Mouse (Mus musculus): ENCODE results near the gene Klhl12. TPM values are rescaled to one million over a fixed set of nuclear protein-coding genes. Genes with fewer than 3 reads are reported as not detected.

Klhl12 gene
- polyA plus RNA-seq, 1 experiment: 6.5 TPM

DNA sequence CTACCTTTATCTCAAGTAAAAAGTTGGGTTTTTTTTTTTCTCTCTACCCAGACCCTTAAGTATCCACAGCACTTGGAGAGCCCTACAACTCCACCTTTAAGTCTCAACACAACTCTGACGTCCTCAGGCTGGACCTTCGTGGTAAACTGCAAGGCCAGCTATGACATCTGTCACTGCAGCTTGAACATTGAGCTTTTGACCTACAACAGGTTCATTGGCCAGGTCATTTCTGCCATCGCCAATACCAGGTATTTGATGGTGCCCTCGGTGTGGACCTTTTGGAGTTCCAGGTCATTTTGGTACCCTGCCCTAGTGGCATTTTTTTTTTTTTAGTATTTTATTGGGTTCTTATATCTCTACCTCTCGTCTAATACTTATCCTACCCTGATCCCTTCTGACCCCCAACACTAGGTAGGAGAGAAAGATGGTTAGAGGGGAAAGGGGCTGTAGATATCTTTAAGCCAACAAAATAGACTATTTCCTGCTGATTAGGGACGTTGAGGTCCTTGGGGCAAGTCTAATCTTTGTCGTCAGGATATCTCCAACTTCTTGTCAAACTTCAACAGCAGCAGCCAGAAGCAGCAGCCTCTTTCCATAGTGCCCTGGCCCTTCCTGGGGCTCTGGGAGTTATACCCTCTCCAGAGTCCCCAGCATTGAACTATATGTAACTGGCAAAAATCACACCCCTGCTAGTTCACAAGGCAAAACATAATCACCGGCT lies 64.8 kb downstream of the Klhl12 start:
- Histone ChIP-seq H3K27me3 (ENCODE audit: control insufficient read depth, insufficient read depth, insufficient read length) (no peaks in the 10 kb centered on the region), H3K36me3 (ENCODE audit: control insufficient read depth, insufficient read depth) (no peaks in the 10 kb centered on the region), H3K79me3 (ENCODE audit: low read depth) (no peaks in the 10 kb centered on the region), H3ac (ENCODE audit: control insufficient read depth, insufficient read length, low read depth) (no peak overlapping the region), H3K4me3 (ENCODE audit: insufficient read depth, poor library complexity, severe bottlenecking) (no peak overlapping the region), H3K79me2 (ENCODE audit: control insufficient read depth, insufficient read depth) (no peaks in the 10 kb centered on the region)
- TF ChIP-seq CTCF (IDR thresholded peaks at IDR 0.05; ENCODE audit: control insufficient read depth, insufficient read depth, insufficient read length): no peak
- no peak for TF ChIP-seq FOSL1 (IDR thresholded peaks at IDR 0.05; ENCODE audit: insufficient read depth, low read length, poor library complexity, severe bottlenecking)
- TF ChIP-seq MYOD1 (IDR thresholded peaks at IDR 0.05; ENCODE audit: control insufficient read depth, insufficient read length, low read depth): no peak
- no peak for TF ChIP-seq MYOG (IDR thresholded peaks at IDR 0.05; ENCODE audit: control insufficient read depth, extremely low read depth, insufficient read length)
- no peak for TF ChIP-seq USF1 (IDR thresholded peaks at IDR 0.05; ENCODE audit: low read depth)
- TF ChIP-seq MAX (IDR thresholded peaks at IDR 0.05): no peak
- no peak for TF ChIP-seq CEBPB (IDR thresholded peaks at IDR 0.05; ENCODE audit: low read depth)

DNA sequence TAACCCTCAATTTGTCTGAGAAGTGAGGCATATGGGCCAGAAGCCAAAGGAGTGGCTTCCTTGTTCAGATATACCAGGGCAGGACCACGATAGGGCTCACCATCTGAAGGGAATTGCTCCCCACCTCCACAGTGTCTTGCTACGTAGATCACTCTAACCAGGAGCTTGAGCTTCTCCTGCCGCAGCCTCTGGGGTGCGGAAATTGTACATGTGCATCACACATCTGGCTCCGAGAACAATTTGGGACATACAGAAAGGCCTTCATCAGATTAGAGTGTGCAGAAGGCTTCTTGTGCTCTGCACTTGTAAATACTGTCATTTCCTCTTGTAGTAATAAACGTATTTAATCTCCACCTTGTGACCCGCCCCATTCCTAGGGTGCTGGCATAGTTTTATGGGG lies 65.8 kb downstream of the Klhl12 start:
- no peaks in the 10 kb centered on the region for H3K79me2 ChIP-seq (ENCODE audit: control insufficient read depth, insufficient read depth)
- H3K79me3 ChIP-seq (ENCODE audit: low read depth): no peaks in the 10 kb centered on the region
- TF ChIP-seq USF1 (IDR thresholded peaks at IDR 0.05; ENCODE audit: low read depth): no peak
- no peak for TF ChIP-seq CEBPB (IDR thresholded peaks at IDR 0.05; ENCODE audit: low read depth)
- no peak for TF ChIP-seq MYOD1 (IDR thresholded peaks at IDR 0.05; ENCODE audit: control insufficient read depth, insufficient read length, low read depth)
- no peak for TF ChIP-seq FOSL1 (IDR thresholded peaks at IDR 0.05; ENCODE audit: insufficient read depth, low read length, poor library complexity, severe bottlenecking)
- TF ChIP-seq CTCF (IDR thresholded peaks at IDR 0.05; ENCODE audit: control insufficient read depth, insufficient read depth, insufficient read length): no peak
- no peak for TF ChIP-seq MAX (IDR thresholded peaks at IDR 0.05)
- TF ChIP-seq MYOG (IDR thresholded peaks at IDR 0.05; ENCODE audit: control insufficient read depth, extremely low read depth, insufficient read length): no peak
- no peak overlapping the region for H3K4me3 ChIP-seq (ENCODE audit: insufficient read depth, poor library complexity, severe bottlenecking)
- H3K36me3 ChIP-seq (ENCODE audit: control insufficient read depth, insufficient read depth): no peaks in the 10 kb centered on the region
- H3K27me3 ChIP-seq (ENCODE audit: control insufficient read depth, insufficient read depth, insufficient read length): no peaks in the 10 kb centered on the region
- no peak overlapping the region for H3ac ChIP-seq (ENCODE audit: control insufficient read depth, insufficient read length, low read depth)

DNA sequence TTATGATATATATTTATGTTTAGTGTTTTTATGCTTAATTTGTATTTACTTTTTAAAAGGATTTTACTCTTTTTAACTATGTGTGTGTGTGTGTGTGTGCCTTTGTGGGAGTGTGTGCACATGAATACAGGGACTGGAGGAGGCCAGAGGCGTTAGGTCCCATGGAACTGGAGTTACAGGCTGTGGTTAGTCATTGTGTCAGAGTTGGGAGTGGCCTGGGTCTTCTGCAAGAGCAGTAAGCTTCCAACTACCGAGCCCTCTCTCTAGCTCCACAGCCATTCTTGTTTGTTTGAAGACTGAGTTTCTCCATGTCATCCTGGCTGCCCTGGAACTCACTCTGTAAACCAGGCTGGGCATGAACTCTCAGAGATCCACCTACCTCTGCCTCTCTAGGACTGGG lies 67.0 kb downstream of the Klhl12 start:
- TF ChIP-seq CEBPB (IDR thresholded peaks at IDR 0.05; ENCODE audit: low read depth) (no peak), MYOG (IDR thresholded peaks at IDR 0.05; ENCODE audit: control insufficient read depth, extremely low read depth, insufficient read length) (no peak), CTCF (IDR thresholded peaks at IDR 0.05; ENCODE audit: control insufficient read depth, insufficient read depth, insufficient read length) (no peak), MYOD1 (IDR thresholded peaks at IDR 0.05; ENCODE audit: control insufficient read depth, insufficient read length, low read depth) (no peak), USF1 (IDR thresholded peaks at IDR 0.05; ENCODE audit: low read depth) (no peak), MAX (IDR thresholded peaks at IDR 0.05) (no peak), FOSL1 (IDR thresholded peaks at IDR 0.05; ENCODE audit: insufficient read depth, low read length, poor library complexity, severe bottlenecking) (no peak)
- no peak overlapping the region for H3ac ChIP-seq (ENCODE audit: control insufficient read depth, insufficient read length, low read depth)
- H3K36me3 ChIP-seq (ENCODE audit: control insufficient read depth, insufficient read depth): no peaks in the 10 kb centered on the region
- H3K4me3 ChIP-seq (ENCODE audit: insufficient read depth, poor library complexity, severe bottlenecking): no peak overlapping the region
- no peaks in the 10 kb centered on the region for H3K27me3 ChIP-seq (ENCODE audit: control insufficient read depth, insufficient read depth, insufficient read length)
- H3K79me3 ChIP-seq (ENCODE audit: low read depth): no peaks in the 10 kb centered on the region
- H3K79me2 ChIP-seq (ENCODE audit: control insufficient read depth, insufficient read depth): no peaks in the 10 kb centered on the region

DNA sequence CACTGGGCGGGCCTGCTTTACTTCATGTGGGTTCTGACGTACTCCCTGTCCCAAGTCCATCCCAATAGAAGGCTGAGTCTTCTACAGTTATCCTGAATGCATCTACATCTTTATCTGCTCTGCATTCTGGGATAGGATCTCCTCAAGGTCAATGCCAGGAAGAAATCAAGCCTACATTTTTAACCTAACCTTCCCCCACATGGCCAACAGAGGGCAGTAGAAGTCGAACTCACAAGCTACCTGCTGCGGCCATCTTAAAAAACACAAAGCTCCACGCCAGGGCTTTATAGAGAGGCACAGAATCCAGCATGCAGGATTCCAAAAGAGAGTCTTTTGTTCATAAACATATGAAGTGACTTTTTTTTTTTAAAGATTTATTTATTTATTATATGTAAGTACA lies 69.1 kb downstream of the Klhl12 start:
- H3K27me3 ChIP-seq (ENCODE audit: control insufficient read depth, insufficient read depth, insufficient read length): no peaks in the 10 kb centered on the region
- H3K36me3 ChIP-seq (ENCODE audit: control insufficient read depth, insufficient read depth): no peaks in the 10 kb centered on the region
- H3ac ChIP-seq (ENCODE audit: control insufficient read depth, insufficient read length, low read depth): no peak overlapping the region
- H3K4me3 ChIP-seq (ENCODE audit: insufficient read depth, poor library complexity, severe bottlenecking): no peak overlapping the region
- no peaks in the 10 kb centered on the region for H3K79me3 ChIP-seq (ENCODE audit: low read depth)
- no peaks in the 10 kb centered on the region for H3K79me2 ChIP-seq (ENCODE audit: control insufficient read depth, insufficient read depth)
- TF ChIP-seq CEBPB (IDR thresholded peaks at IDR 0.05; ENCODE audit: low read depth): no peak
- TF ChIP-seq CTCF (IDR thresholded peaks at IDR 0.05; ENCODE audit: control insufficient read depth, insufficient read depth, insufficient read length): no peak
- no peak for TF ChIP-seq MAX (IDR thresholded peaks at IDR 0.05)
- TF ChIP-seq MYOG (IDR thresholded peaks at IDR 0.05; ENCODE audit: control insufficient read depth, extremely low read depth, insufficient read length): no peak
- TF ChIP-seq MYOD1 (IDR thresholded peaks at IDR 0.05; ENCODE audit: control insufficient read depth, insufficient read length, low read depth): no peak
- no peak for TF ChIP-seq USF1 (IDR thresholded peaks at IDR 0.05; ENCODE audit: low read depth)
- no peak for TF ChIP-seq FOSL1 (IDR thresholded peaks at IDR 0.05; ENCODE audit: insufficient read depth, low read length, poor library complexity, severe bottlenecking)

DNA sequence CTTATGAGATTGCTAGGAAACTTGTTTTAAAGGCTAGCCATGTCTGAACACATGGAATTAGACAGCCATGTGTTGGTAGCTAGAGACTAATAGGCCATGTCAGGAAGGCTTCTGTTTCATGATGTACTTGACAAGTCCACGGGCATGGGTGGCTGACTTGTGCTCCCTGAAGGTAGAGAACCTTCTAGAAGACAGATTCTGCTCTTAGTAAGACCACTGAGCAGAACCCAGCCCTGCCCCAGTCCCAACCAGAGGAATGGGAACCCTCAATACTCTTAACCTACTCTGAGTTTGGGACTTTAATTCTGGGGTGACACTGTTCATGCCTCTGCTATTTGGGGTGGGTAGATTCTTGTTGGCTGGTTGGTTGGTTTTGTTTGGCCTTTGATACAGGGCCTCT lies 69.7 kb downstream of the Klhl12 start:
- Histone ChIP-seq H3K79me3 (ENCODE audit: low read depth) (no peaks in the 10 kb centered on the region), H3ac (ENCODE audit: control insufficient read depth, insufficient read length, low read depth) (no peak overlapping the region), H3K36me3 (ENCODE audit: control insufficient read depth, insufficient read depth) (no peaks in the 10 kb centered on the region), H3K79me2 (ENCODE audit: control insufficient read depth, insufficient read depth) (no peaks in the 10 kb centered on the region), H3K4me3 (ENCODE audit: insufficient read depth, poor library complexity, severe bottlenecking) (no peak overlapping the region), H3K27me3 (ENCODE audit: control insufficient read depth, insufficient read depth, insufficient read length) (no peaks in the 10 kb centered on the region)
- TF ChIP-seq CEBPB (IDR thresholded peaks at IDR 0.05; ENCODE audit: low read depth) (no peak), FOSL1 (IDR thresholded peaks at IDR 0.05; ENCODE audit: insufficient read depth, low read length, poor library complexity, severe bottlenecking) (no peak), USF1 (IDR thresholded peaks at IDR 0.05; ENCODE audit: low read depth) (no peak), CTCF (IDR thresholded peaks at IDR 0.05; ENCODE audit: control insufficient read depth, insufficient read depth, insufficient read length) (no peak), MYOD1 (IDR thresholded peaks at IDR 0.05; ENCODE audit: control insufficient read depth, insufficient read length, low read depth) (no peak), MAX (IDR thresholded peaks at IDR 0.05) (no peak), MYOG (IDR thresholded peaks at IDR 0.05; ENCODE audit: control insufficient read depth, extremely low read depth, insufficient read length) (no peak)

Measured in C2C12 (cell line).